Mouse (Mus musculus): ENCODE measurements around the gene Mdga1. TPM values are rescaled to one million over a fixed set of nuclear protein-coding genes. Genes with fewer than 3 reads are reported as not detected.

The Mdga1 gene
- polyA plus RNA-seq, 1 experiment from 2014 or later = 2.5 TPM

GRCm38 (mm10) chr17:29975731-29976130 is 5.8 kb upstream of the Mdga1 start:
- H3K9me3 ChIP-seq (ENCODE audit: control insufficient read depth, low read length) = no peaks in the 10 kb centered on the region
- no peaks in the 10 kb centered on the region for H3K27me3 ChIP-seq (ENCODE audit: control insufficient read depth, insufficient read depth, low read length)
- no peak overlapping the region for H3K27ac ChIP-seq (ENCODE audit: low read depth, low read length)
- DNase-seq (ENCODE audit: low spot score) (peak; percentile 86), ATAC-seq (ENCODE audit: insufficient read depth, low FRiP score, low TSS enrichment) (peak; percentile 48; the same call in 1 of the 2 replicates)
- H3K9ac ChIP-seq (ENCODE audit: low read length) = no peak overlapping the region
- no peak overlapping the region for H3K4me2 ChIP-seq (ENCODE audit: low read depth)
- H3K36me3 ChIP-seq (ENCODE audit: control insufficient read depth, insufficient read depth, low read length) = no peaks in the 10 kb centered on the region
- H3K4me3 ChIP-seq (ENCODE audit: low read depth, low read length) = no peak overlapping the region
- 7% methylated on average over 8 of the region's 8 CpGs for WGBS
- no peaks in the 10 kb centered on the region for H3K4me1 ChIP-seq (ENCODE audit: control insufficient read depth, insufficient read depth, low read length)

GRCm38 (mm10) chr17:29973226-29973625 is 3.3 kb upstream of the Mdga1 start:
- Histone ChIP-seq H3K36me3 (ENCODE audit: control insufficient read depth, insufficient read depth, low read length) (no peaks in the 10 kb centered on the region), H3K27me3 (ENCODE audit: control insufficient read depth, insufficient read depth, low read length) (no peaks in the 10 kb centered on the region), H3K27ac (ENCODE audit: low read depth, low read length) (no peak overlapping the region), H3K4me1 (ENCODE audit: control insufficient read depth, insufficient read depth, low read length) (no peaks in the 10 kb centered on the region), H3K4me2 (ENCODE audit: low read depth) (no peak overlapping the region), H3K9ac (ENCODE audit: low read length) (no peak overlapping the region), H3K9me3 (ENCODE audit: control insufficient read depth, low read length) (no peaks in the 10 kb centered on the region), H3K4me3 (ENCODE audit: low read depth, low read length) (no peak overlapping the region)
- no peak for ATAC-seq (ENCODE audit: insufficient read depth, low FRiP score, low TSS enrichment)
- 94% methylated on average over 7 of the region's 7 CpGs for WGBS
- no peak for DNase-seq (ENCODE audit: low spot score)

- H3K27ac ChIP-seq (ENCODE audit: low read depth, low read length) = no peak overlapping the region
- no peak for ATAC-seq (ENCODE audit: insufficient read depth, low FRiP score, low TSS enrichment)
- WGBS = 44% methylated on average over 15 of the region's 15 CpGs
These were observed 2.0 kb upstream of the Mdga1 start for GRCm38 (mm10) chr17:29971761-29972432.

GRCm38 (mm10) chr17:29965506-29965905 is 4.4 kb downstream of the Mdga1 start:
- H3K4me1 ChIP-seq (ENCODE audit: control insufficient read depth, insufficient read depth, low read length) = peaks cover 19% of the 10 kb centered on the region
- 8% methylated on average over 5 of the region's 5 CpGs for WGBS
- H3K27me3 ChIP-seq (ENCODE audit: control insufficient read depth, insufficient read depth, low read length) = 0 out of 2 replicates have a peak, but pooled peaks cover 2% of the 10 kb centered on the region
- H3K9ac ChIP-seq (ENCODE audit: low read length) = no peak overlapping the region
- H3K27ac ChIP-seq (ENCODE audit: low read depth, low read length) = no peak overlapping the region
- no peaks in the 10 kb centered on the region for H3K36me3 ChIP-seq (ENCODE audit: control insufficient read depth, insufficient read depth, low read length)
- no peak for DNase-seq (ENCODE audit: low spot score)
- no peak overlapping the region for H3K4me3 ChIP-seq (ENCODE audit: low read depth, low read length)
- ATAC-seq (ENCODE audit: insufficient read depth, low FRiP score, low TSS enrichment) = no peak; the same call in 1 of the 2 replicates
- no peaks in the 10 kb centered on the region for H3K9me3 ChIP-seq (ENCODE audit: control insufficient read depth, low read length)
- H3K4me2 ChIP-seq (ENCODE audit: low read depth) = no peak overlapping the region

More at GRCm38 (mm10) chr17:29971761-29972432, 2.0 kb upstream of the Mdga1 start:
- no peaks in the 10 kb centered on the region for H3K9me3 ChIP-seq (ENCODE audit: control insufficient read depth, low read length)
- no peak overlapping the region for H3K9ac ChIP-seq (ENCODE audit: low read length)
- H3K27me3 ChIP-seq (ENCODE audit: control insufficient read depth, insufficient read depth, low read length) = no peaks in the 10 kb centered on the region
- no peaks in the 10 kb centered on the region for H3K4me1 ChIP-seq (ENCODE audit: control insufficient read depth, insufficient read depth, low read length)
- H3K4me3 ChIP-seq (ENCODE audit: low read depth, low read length) = no peak overlapping the region
- no peak for DNase-seq (ENCODE audit: low spot score)
- no peak overlapping the region for H3K4me2 ChIP-seq (ENCODE audit: low read depth)
- no peaks in the 10 kb centered on the region for H3K36me3 ChIP-seq (ENCODE audit: control insufficient read depth, insufficient read depth, low read length)

GRCm38 (mm10) chr17:29963730-29964259 is 6.1 kb downstream of the Mdga1 start:
- peaks cover 19% of the 10 kb centered on the region for H3K4me1 ChIP-seq (ENCODE audit: control insufficient read depth, insufficient read depth, low read length)
- ATAC-seq (ENCODE audit: insufficient read depth, low FRiP score, low TSS enrichment) = peak; percentile 27; the same call in 1 of the 2 replicates

GRCm38 (mm10) chr17:29955880-29956279 is 14.0 kb downstream of the Mdga1 start:
- DNase-seq (ENCODE audit: low spot score) (no peak), ATAC-seq (ENCODE audit: insufficient read depth, low FRiP score, low TSS enrichment) (no peak)
- Histone ChIP-seq H3K4me1 (ENCODE audit: control insufficient read depth, insufficient read depth, low read length) (no peaks in the 10 kb centered on the region), H3K27me3 (ENCODE audit: control insufficient read depth, insufficient read depth, low read length) (no peaks in the 10 kb centered on the region), H3K9me3 (ENCODE audit: control insufficient read depth, low read length) (no peaks in the 10 kb centered on the region), H3K4me3 (ENCODE audit: low read depth, low read length) (no peak overlapping the region), H3K4me2 (ENCODE audit: low read depth) (no peak overlapping the region), H3K27ac (ENCODE audit: low read depth, low read length) (no peak overlapping the region), H3K36me3 (ENCODE audit: control insufficient read depth, insufficient read depth, low read length) (no peaks in the 10 kb centered on the region), H3K9ac (ENCODE audit: low read length) (no peak overlapping the region)
- WGBS = 73% methylated on average over 8 of the region's 8 CpGs

More at GRCm38 (mm10) chr17:29963730-29964259, 6.1 kb downstream of the Mdga1 start:
- H3K9me3 ChIP-seq (ENCODE audit: control insufficient read depth, low read length) = no peaks in the 10 kb centered on the region
- no peak overlapping the region for H3K4me3 ChIP-seq (ENCODE audit: low read depth, low read length)
- no peak overlapping the region for H3K27ac ChIP-seq (ENCODE audit: low read depth, low read length)
- 0 out of 2 replicates have a peak, but pooled peaks cover 2% of the 10 kb centered on the region for H3K27me3 ChIP-seq (ENCODE audit: control insufficient read depth, insufficient read depth, low read length)
- peak overlapping the region; percentile 11 for H3K4me2 ChIP-seq (ENCODE audit: low read depth)
- no peaks in the 10 kb centered on the region for H3K36me3 ChIP-seq (ENCODE audit: control insufficient read depth, insufficient read depth, low read length)
- DNase-seq (ENCODE audit: low spot score) = no peak
- peak overlapping the region; percentile 1; the same call in 1 of the 2 replicates for H3K9ac ChIP-seq (ENCODE audit: low read length)
- WGBS = 2% methylated on average over 11 of the region's 11 CpGs

- Histone ChIP-seq H3K27me3 (ENCODE audit: control insufficient read depth, insufficient read depth, low read length) (no peaks in the 10 kb centered on the region), H3K4me2 (ENCODE audit: low read depth) (no peak overlapping the region), H3K4me3 (ENCODE audit: low read depth, low read length) (no peak overlapping the region), H3K4me1 (ENCODE audit: control insufficient read depth, insufficient read depth, low read length) (no peaks in the 10 kb centered on the region), H3K9me3 (ENCODE audit: control insufficient read depth, low read length) (no peaks in the 10 kb centered on the region), H3K36me3 (ENCODE audit: control insufficient read depth, insufficient read depth, low read length) (no peaks in the 10 kb centered on the region), H3K9ac (ENCODE audit: low read length) (no peak overlapping the region), H3K27ac (ENCODE audit: low read depth, low read length) (no peak overlapping the region)
- WGBS = 85% methylated on average over 5 of the region's 5 CpGs
- DNase-seq (ENCODE audit: low spot score) (no peak), ATAC-seq (ENCODE audit: insufficient read depth, low FRiP score, low TSS enrichment) (no peak)
These were observed 15.6 kb downstream of the Mdga1 start for GRCm38 (mm10) chr17:29954316-29954715.

GRCm38 (mm10) chr17:29951100-29951499 is 18.8 kb downstream of the Mdga1 start:
- H3K9me3 ChIP-seq (ENCODE audit: control insufficient read depth, low read length) = no peaks in the 10 kb centered on the region
- ATAC-seq (ENCODE audit: insufficient read depth, low FRiP score, low TSS enrichment) (no peak), DNase-seq (ENCODE audit: low spot score) (no peak)
- H3K4me1 ChIP-seq (ENCODE audit: control insufficient read depth, insufficient read depth, low read length) = no peaks in the 10 kb centered on the region
- no peak overlapping the region for H3K4me2 ChIP-seq (ENCODE audit: low read depth)
- H3K9ac ChIP-seq (ENCODE audit: low read length) = no peak overlapping the region
- no peaks in the 10 kb centered on the region for H3K27me3 ChIP-seq (ENCODE audit: control insufficient read depth, insufficient read depth, low read length)
- H3K36me3 ChIP-seq (ENCODE audit: control insufficient read depth, insufficient read depth, low read length) = no peaks in the 10 kb centered on the region
- no peak overlapping the region for H3K4me3 ChIP-seq (ENCODE audit: low read depth, low read length)
- no peak overlapping the region for H3K27ac ChIP-seq (ENCODE audit: low read depth, low read length)
- WGBS = 49% methylated on average over 6 of the region's 6 CpGs

- Histone ChIP-seq H3K4me2 (ENCODE audit: low read depth) (no peak overlapping the region), H3K9me3 (ENCODE audit: control insufficient read depth, low read length) (no peaks in the 10 kb centered on the region), H3K27ac (ENCODE audit: low read depth, low read length) (no peak overlapping the region), H3K4me1 (ENCODE audit: control insufficient read depth, insufficient read depth, low read length) (no peaks in the 10 kb centered on the region), H3K4me3 (ENCODE audit: low read depth, low read length) (no peak overlapping the region), H3K27me3 (ENCODE audit: control insufficient read depth, insufficient read depth, low read length) (no peaks in the 10 kb centered on the region), H3K9ac (ENCODE audit: low read length) (no peak overlapping the region), H3K36me3 (ENCODE audit: control insufficient read depth, insufficient read depth, low read length) (no peaks in the 10 kb centered on the region)
- ATAC-seq (ENCODE audit: insufficient read depth, low FRiP score, low TSS enrichment) (no peak), DNase-seq (ENCODE audit: low spot score) (no peak)
- WGBS = 77% methylated on average over 8 of the region's 8 CpGs
These were observed 19.3 kb downstream of the Mdga1 start for GRCm38 (mm10) chr17:29950574-29950973.
